Mouse (Mus musculus): ENCODE data around the gene Taok2.

Taok2 gene

GRCm38 (mm10) chr7:126825403-126825802 is 59.1 kb downstream of the Taok2 start:
- peak; percentile 65 for DNase-seq (ENCODE audit: low spot score)

- DNase-seq (ENCODE audit: low spot score): no peak
These were observed 60.6 kb downstream of the Taok2 start for GRCm38 (mm10) chr7:126823940-126824339.

GRCm38 (mm10) chr7:126823202-126823711 is 61.2 kb downstream of the Taok2 start:
- no peak for DNase-seq (ENCODE audit: low spot score)

GRCm38 (mm10) chr7:126822741-126823140 is 61.8 kb downstream of the Taok2 start:
- no peak for DNase-seq (ENCODE audit: low spot score)

- peak; percentile 81 for DNase-seq (ENCODE audit: low spot score)
These were observed 62.5 kb downstream of the Taok2 start for GRCm38 (mm10) chr7:126821835-126822511.

GRCm38 (mm10) chr7:126818818-126819217 is 65.7 kb downstream of the Taok2 start:
- DNase-seq (ENCODE audit: low spot score): no peak

- DNase-seq (ENCODE audit: low spot score): no peak
These were observed 66.9 kb downstream of the Taok2 start for GRCm38 (mm10) chr7:126817595-126817994.

- peak; percentile 80 for DNase-seq (ENCODE audit: low spot score)
These were observed 68.0 kb downstream of the Taok2 start for GRCm38 (mm10) chr7:126816494-126816893.

GRCm38 (mm10) chr7:126815726-126816222 is 68.7 kb downstream of the Taok2 start:
- DNase-seq (ENCODE audit: low spot score): peak; percentile 51
